Comparison of ENCODE assay signal across 16 mouse cellular contexts in genomic region chr3:107945729-107946128, GRCm38 (mm10). TPM values are rescaled to one million over a fixed set of nuclear protein-coding genes. Genes with fewer than 3 reads are reported as not detected.
A peak's percentile ranks its signal among the peaks of the same experiment; 100 is the strongest.
DNase-seq lines count a peak whose midpoint lies in the region; ATAC-seq and TF ChIP-seq lines count a peak whose summit lies in the region.
"Had no signal": no experiment of that assay in that cellular context is flagged by ENCODE, and none has a peak within 500 bp of the region (broad histone marks: within the 10 kb centered on the region; RNA-seq: fewer than 3 reads in every experiment).

No protein-coding gene starts in this region.

- H3K27ac ChIP-seq in intestine, postnatal 0 days (ENCODE audit: low read depth, low read length): no peak overlapping the region
- H3K27ac ChIP-seq in intestine, embryonic 15.5 days: no peak overlapping the region
- H3K27ac ChIP-seq in stomach, postnatal 0 days (replicated peaks): no peak overlapping the region
- H3K27ac ChIP-seq in cerebellum, adult 2 months (ENCODE audit: insufficient read depth, low read length): no peak overlapping the region
- H3K27ac ChIP-seq: forebrain, embryonic 12.5 days; hindbrain, embryonic 15.5 days; limb, embryonic 13.5 days; midbrain, embryonic 12.5 days had no signal

- H3K4me2 ChIP-seq in intestine, postnatal 0 days (replicated peaks; ENCODE audit: low read depth): no peak overlapping the region
- no peak overlapping the region for H3K4me2 ChIP-seq in intestine, embryonic 15.5 days (replicated peaks)
- no peak overlapping the region for H3K4me2 ChIP-seq in stomach, postnatal 0 days (replicated peaks; ENCODE audit: low read depth)
- H3K4me2 ChIP-seq: forebrain, embryonic 12.5 days; hindbrain, embryonic 15.5 days; limb, embryonic 13.5 days; midbrain, embryonic 12.5 days had no signal

- H3K9me3 ChIP-seq in intestine, postnatal 0 days (ENCODE audit: control insufficient read depth): no peaks in the 10 kb centered on the region
- H3K9me3 ChIP-seq in intestine, embryonic 15.5 days: no peaks in the 10 kb centered on the region
- H3K9me3 ChIP-seq in stomach, postnatal 0 days (ENCODE audit: control insufficient read depth, low read length): no peaks in the 10 kb centered on the region
- H3K9me3 ChIP-seq: forebrain, embryonic 12.5 days; hindbrain, embryonic 15.5 days; limb, embryonic 13.5 days; midbrain, embryonic 12.5 days had no signal

- no peak for ATAC-seq in intestine, postnatal 0 days
- no peak for ATAC-seq in intestine, embryonic 15.5 days
- no peak for ATAC-seq in stomach, postnatal 0 days (ENCODE audit: low FRiP score, low TSS enrichment)

- DNase-seq in lung, adult 2 months: no peak
- no peak for DNase-seq in lung, postnatal 14 days
- peak; percentile 46 for DNase-seq in thymus, postnatal 4 days
- no peak for DNase-seq in thymus, postnatal 36 days
- DNase-seq in stomach, postnatal 0 days (ENCODE audit: low spot score): peak; percentile 38
- no peak for DNase-seq in cerebellum, adult 2 months
- DNase-seq: adrenal gland, adult 2 months; cerebellum, adult 18-20 months; heart, postnatal 10 days; kidney, adult 18-20 months had no signal

- H3K4me1 ChIP-seq in intestine, postnatal 0 days (replicated peaks; ENCODE audit: control insufficient read depth, insufficient read depth, low read length): no peaks in the 10 kb centered on the region
- no peaks in the 10 kb centered on the region for H3K4me1 ChIP-seq in intestine, embryonic 15.5 days (replicated peaks)
- no peaks in the 10 kb centered on the region for H3K4me1 ChIP-seq in lung, adult 2 months (ENCODE audit: control insufficient read depth, insufficient read depth, low read length)
- no peaks in the 10 kb centered on the region for H3K4me1 ChIP-seq in stomach, postnatal 0 days (replicated peaks; ENCODE audit: control insufficient read depth, insufficient read depth)
- H3K4me1 ChIP-seq in cerebellum, adult 2 months (ENCODE audit: control insufficient read depth, insufficient read depth, low read length): no peaks in the 10 kb centered on the region; the same call in 1 of the 2 replicates

- H3K27me3 ChIP-seq in intestine, postnatal 0 days (replicated peaks; ENCODE audit: control insufficient read depth, insufficient read depth, low read length): no peaks in the 10 kb centered on the region
- no peaks in the 10 kb centered on the region for H3K27me3 ChIP-seq in intestine, embryonic 15.5 days (replicated peaks)
- H3K27me3 ChIP-seq in stomach, postnatal 0 days (ENCODE audit: control insufficient read depth, insufficient read depth, low read length): no peaks in the 10 kb centered on the region
- no peaks in the 10 kb centered on the region for H3K27me3 ChIP-seq in cerebellum, adult 2 months (ENCODE audit: control insufficient read depth, insufficient read depth, low read length)
- H3K27me3 ChIP-seq: forebrain, embryonic 12.5 days; hindbrain, embryonic 15.5 days; limb, embryonic 13.5 days had no signal

- no peaks in the 10 kb centered on the region for H3K36me3 ChIP-seq in intestine, postnatal 0 days (ENCODE audit: control insufficient read depth, insufficient read depth)
- no peaks in the 10 kb centered on the region for H3K36me3 ChIP-seq in intestine, embryonic 15.5 days
- H3K36me3 ChIP-seq in stomach, postnatal 0 days (ENCODE audit: control insufficient read depth, insufficient read depth, low read length): no peaks in the 10 kb centered on the region
- H3K36me3 ChIP-seq: forebrain, embryonic 12.5 days; hindbrain, embryonic 15.5 days; limb, embryonic 13.5 days; midbrain, embryonic 12.5 days had no signal

- no peak overlapping the region for H3K9ac ChIP-seq in intestine, postnatal 0 days (ENCODE audit: low read depth, low read length)
- H3K9ac ChIP-seq in intestine, embryonic 15.5 days: no peak overlapping the region
- H3K9ac ChIP-seq in stomach, postnatal 0 days (ENCODE audit: low read length): no peak overlapping the region
- H3K9ac ChIP-seq: forebrain, embryonic 12.5 days; hindbrain, embryonic 15.5 days; limb, embryonic 13.5 days; midbrain, embryonic 12.5 days had no signal

- TF ChIP-seq EP300 in stomach, postnatal 0 days (optimal IDR thresholded peaks at IDR 0.05): no peak

- TF ChIP-seq CTCF in intestine, postnatal 0 days (IDR thresholded peaks at IDR 0.05; ENCODE audit: low read depth): peak; percentile 55
- TF ChIP-seq CTCF in lung, adult 2 months (IDR thresholded peaks at IDR 0.05; ENCODE audit: insufficient read depth, low read length): peak; percentile 27; the same call in 1 of the 2 replicates
- TF ChIP-seq CTCF in stomach, postnatal 0 days (IDR thresholded peaks at IDR 0.05; ENCODE audit: low read depth): peak; percentile 58
- TF ChIP-seq CTCF in cerebellum, adult 2 months (IDR thresholded peaks at IDR 0.05; ENCODE audit: borderline replicate concordance, insufficient read depth, low read depth, low read length): no peak

- no peak overlapping the region for H3K4me3 ChIP-seq in intestine, postnatal 0 days (ENCODE audit: low read depth, low read length)
- no peak overlapping the region for H3K4me3 ChIP-seq in intestine, embryonic 15.5 days (replicated peaks)
- no peak overlapping the region for H3K4me3 ChIP-seq in lung, adult 2 months (replicated peaks; ENCODE audit: extremely low read depth, low read depth, low read length)
- H3K4me3 ChIP-seq in stomach, postnatal 0 days (ENCODE audit: low read depth, low read length): no peak overlapping the region
- H3K4me3 ChIP-seq in cerebellum, adult 2 months (replicated peaks; ENCODE audit: insufficient read depth, low read depth, low read length): no peak overlapping the region
- H3K4me3 ChIP-seq: forebrain, embryonic 12.5 days; hindbrain, embryonic 15.5 days; limb, embryonic 13.5 days; midbrain, embryonic 12.5 days had no signal

- 65% methylated on average over 4 of the region's 4 CpGs for WGBS in intestine, postnatal 0 days
- WGBS in intestine, embryonic 15.5 days: 61% methylated on average over 4 of the region's 4 CpGs
- 56% methylated on average over 4 of the region's 4 CpGs for WGBS in lung, adult 2 months
- WGBS in stomach, postnatal 0 days: 51% methylated on average over 4 of the region's 4 CpGs
- WGBS in cerebellum, adult 2 months: 80% methylated on average over 4 of the region's 4 CpGs

- no peak for TF ChIP-seq POLR2A in lung, adult 2 months (IDR thresholded peaks at IDR 0.05; ENCODE audit: borderline replicate concordance, extremely low read depth, low read depth, low read length)
- TF ChIP-seq POLR2A in cerebellum, adult 2 months (IDR thresholded peaks at IDR 0.05; ENCODE audit: borderline replicate concordance, insufficient read depth, low read length): no peak

RNA-seq across cellular contexts. Expression of gene Gstm6, which starts 2.2 kb away (rescaled TPM):
- polyA plus RNA-seq in intestine, postnatal 0 days (2015; fragmentation: Nextera tagmentation; extraction: Ambion mirVana): 21.6 and 21.9 TPM in 2 replicates
- 16.9 and 19.1 TPM in 2 replicates for polyA plus RNA-seq in intestine, embryonic 15.5 days (2015; fragmentation: Nextera tagmentation; extraction: Ambion mirVana)
- polyA plus RNA-seq in lung, adult 2 months (2012; rRNA removed): 3.5 and 6.9 TPM in 2 replicates
- polyA plus RNA-seq in stomach, postnatal 0 days (2015; fragmentation: Nextera tagmentation; extraction: Ambion mirVana): 13.7 and 15.8 TPM in 2 replicates
- polyA plus RNA-seq in cerebellum, adult 2 months (2012; rRNA removed): 4.1 and 4.6 TPM in 2 replicates

RNA-seq across cellular contexts. Expression of gene Gstm7, which starts 14.1 kb away (rescaled TPM):
- polyA plus RNA-seq in intestine, postnatal 0 days (2015; fragmentation: Nextera tagmentation; extraction: Ambion mirVana): 13.0 TPM in 2 replicates
- polyA plus RNA-seq in intestine, embryonic 15.5 days (2015; fragmentation: Nextera tagmentation; extraction: Ambion mirVana): 26.1 and 32.5 TPM in 2 replicates
- polyA plus RNA-seq in lung, adult 2 months (2012; rRNA removed): 5.7 and 12.6 TPM in 2 replicates
- 12.4 and 15.9 TPM in 2 replicates for polyA plus RNA-seq in stomach, postnatal 0 days (2015; fragmentation: Nextera tagmentation; extraction: Ambion mirVana)
- polyA plus RNA-seq in cerebellum, adult 2 months (2012; rRNA removed): 45.9 and 53.9 TPM in 2 replicates

RNA-seq across cellular contexts. Expression of gene Gstm3, which starts 23.4 kb away (rescaled TPM):
- 53.9 and 60.7 TPM in 2 replicates for polyA plus RNA-seq in intestine, postnatal 0 days (2015; fragmentation: Nextera tagmentation; extraction: Ambion mirVana)
- 153 and 154 TPM in 2 replicates for polyA plus RNA-seq in intestine, embryonic 15.5 days (2015; fragmentation: Nextera tagmentation; extraction: Ambion mirVana)
- 0.65 and 3.1 TPM in 2 replicates for polyA plus RNA-seq in lung, adult 2 months (2012; rRNA removed)
- polyA plus RNA-seq in stomach, postnatal 0 days (2015; fragmentation: Nextera tagmentation; extraction: Ambion mirVana): 53.8 and 54.0 TPM in 2 replicates
- polyA plus RNA-seq in cerebellum, adult 2 months (2012; rRNA removed): not detected in 2 replicates
- polyA plus RNA-seq: forebrain, embryonic 12.5 days; limb, embryonic 13.5 days; midbrain, embryonic 12.5 days had no signal

RNA-seq across cellular contexts. Expression of gene Gstm2, which starts 40.5 kb away (rescaled TPM):
- polyA plus RNA-seq in intestine, postnatal 0 days (2015; fragmentation: Nextera tagmentation; extraction: Ambion mirVana): 94.6 and 108 TPM in 2 replicates
- polyA plus RNA-seq in intestine, embryonic 15.5 days (2015; fragmentation: Nextera tagmentation; extraction: Ambion mirVana): 184 and 198 TPM in 2 replicates
- 183 and 285 TPM in 2 replicates for polyA plus RNA-seq in lung, adult 2 months (2012; rRNA removed)
- polyA plus RNA-seq in stomach, postnatal 0 days (2015; fragmentation: Nextera tagmentation; extraction: Ambion mirVana): 189 and 195 TPM in 2 replicates
- 3.9 and 5.7 TPM in 2 replicates for polyA plus RNA-seq in cerebellum, adult 2 months (2012; rRNA removed)

RNA-seq across cellular contexts. Expression of gene Gstm5, which starts 50.1 kb away (rescaled TPM):
- polyA plus RNA-seq in intestine, postnatal 0 days (2015; fragmentation: Nextera tagmentation; extraction: Ambion mirVana): 157 and 172 TPM in 2 replicates
- polyA plus RNA-seq in intestine, embryonic 15.5 days (2015; fragmentation: Nextera tagmentation; extraction: Ambion mirVana): 173 and 186 TPM in 2 replicates
- polyA plus RNA-seq in lung, adult 2 months (2012; rRNA removed): 8.4 and 15.3 TPM in 2 replicates
- polyA plus RNA-seq in stomach, postnatal 0 days (2015; fragmentation: Nextera tagmentation; extraction: Ambion mirVana): 249 and 273 TPM in 2 replicates
- polyA plus RNA-seq in cerebellum, adult 2 months (2012; rRNA removed): 252 and 282 TPM in 2 replicates

Comparison
In these comparisons a context has a peak if more than half of its experiments do, and no peak if none do; other contexts are left out.
1. DNase-seq: peak in thymus, postnatal 4 days (single experiment) and stomach, postnatal 0 days (single experiment); none in lung, adult 2 months (single experiment), lung, postnatal 14 days (single experiment), thymus, postnatal 36 days (0 of 2) and cerebellum, adult 2 months (0 of 2).
2. RNA of gene Gstm3, which starts 23.4 kb away (polyA plus RNA-seq): 153 to 154 TPM in intestine, embryonic 15.5 days, 53.9 to 60.7 TPM in intestine, postnatal 0 days and 53.8 to 54.0 TPM in stomach, postnatal 0 days; 0.65 to 3.1 TPM in lung, adult 2 months and not detected in cerebellum, adult 2 months; every median in the first group is over 10 times any median in the second.